Mouse (Mus musculus) megakaryocyte progenitor cell, adult 5-6 weeks (primary cell): ENCODE measurements around the gene Ttc17. TPM values are rescaled to one million over a fixed set of nuclear protein-coding genes. Genes with fewer than 3 reads are reported as not detected.
"Not testable (repeated sequence)": the region's sequence is repeated elsewhere in the genome, so short reads cannot be mapped to it uniquely, and the experiment has no call there.

ENCODE experiments used
- ATAC-seq: replicated peaks from 2 replicates; pipeline ENCODE4 v1.8.0; 2016; ENCODE audit warnings: mild to moderate bottlenecking, moderate TSS enrichment, inconsistent platforms; ENCODE audit not compliant: poor library complexity
- total RNA-seq, 2 experiments: library from RNA; stranded (forward) in 1 of 2; stranded (reverse) in 1 of 2; fragments of 157-497, 149-512 nt in 1 of 2; fragments of 200-1000 nt in 1 of 2; gene quantifications; 2 replicates each; pipeline versions ENCODE4 v1.2.3 to v1.2.4; 2015 to 2017

The Ttc17 gene
- 19.7 and 29.7 TPM in 2 replicates for total RNA-seq (2015)
- total RNA-seq (2017): 25.5 and 27.3 TPM in 2 replicates

- ATAC-seq: peak; percentile 90
Observed at GRCm38 (mm10) chr2:94406083-94406957, at the start of gene Ttc17. Gene Ttc17, minus strand, starts transcription at chr2:94406689.

- ATAC-seq: no peak
Observed at GRCm38 (mm10) chr2:94449643-94450042, 43.2 kb upstream of the Ttc17 start.

DNA sequence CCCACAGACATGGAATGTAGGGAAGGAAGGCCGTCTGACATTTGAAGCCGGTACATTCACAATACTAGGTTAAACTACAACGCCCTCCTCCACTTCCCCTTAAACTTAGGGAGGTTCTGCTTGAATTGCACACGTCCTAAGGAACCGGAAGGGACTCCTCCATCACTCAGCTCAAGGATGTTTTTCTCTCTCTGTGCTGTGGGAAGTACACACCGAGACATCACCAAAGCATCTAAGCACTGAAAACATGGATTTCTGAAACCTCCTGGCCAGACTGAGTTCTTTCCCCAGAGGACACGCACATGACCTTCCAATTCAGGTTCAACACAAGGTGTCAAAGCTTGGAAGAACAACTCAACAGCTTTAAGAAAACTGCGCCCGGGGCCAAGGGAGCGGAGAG, 30.5 kb upstream of the Ttc17 start:
- peak; percentile 49 for ATAC-seq

- no peak for ATAC-seq
Observed at GRCm38 (mm10) chr2:94435481-94435880, 29.0 kb upstream of the Ttc17 start.

DNA sequence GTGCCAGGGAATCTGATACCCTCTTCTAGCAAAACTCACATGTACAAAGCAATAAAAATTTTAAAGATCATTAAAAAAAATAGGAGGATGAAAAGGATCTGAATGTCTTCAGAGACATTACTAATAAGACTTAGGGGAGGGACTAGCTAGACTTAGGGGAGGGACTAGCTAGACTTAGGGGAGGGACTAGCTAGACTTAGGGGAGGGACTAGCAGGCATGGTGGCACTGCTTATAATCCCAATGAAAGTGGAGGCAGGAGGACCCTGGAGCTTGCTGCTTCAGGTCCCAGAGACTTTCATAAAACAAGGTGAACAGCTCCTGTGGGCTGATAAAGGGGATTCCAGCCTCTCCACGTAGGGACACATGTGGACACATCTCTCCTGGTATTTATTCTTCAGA, 28.3 kb upstream of the Ttc17 start:
- peak; percentile 43 for ATAC-seq

DNA sequence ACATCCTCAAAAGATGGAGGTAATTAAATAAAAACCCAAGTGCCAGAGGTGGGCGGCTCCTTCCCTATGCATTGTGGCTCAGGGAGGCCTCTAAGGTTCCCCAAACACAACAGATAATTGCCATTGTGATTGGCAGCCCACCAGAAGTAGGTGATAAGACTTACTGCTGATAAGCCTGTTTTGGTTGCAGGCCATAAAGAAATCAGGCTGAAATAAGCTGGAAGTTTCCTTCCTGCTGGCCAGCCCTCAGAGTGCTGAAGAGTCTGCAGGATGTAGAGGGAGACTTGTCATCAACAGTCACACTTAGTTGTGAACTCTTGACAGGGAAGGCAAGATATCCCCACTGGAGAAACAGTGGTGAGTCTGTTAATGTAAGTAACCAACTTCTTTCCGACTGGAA, 25.7 kb upstream of the Ttc17 start:
- ATAC-seq: peak; percentile 6; the same call in 1 of the 2 replicates

GRCm38 (mm10) chr2:94428456-94428855, 22.0 kb upstream of the Ttc17 start:
- ATAC-seq: no peak

DNA sequence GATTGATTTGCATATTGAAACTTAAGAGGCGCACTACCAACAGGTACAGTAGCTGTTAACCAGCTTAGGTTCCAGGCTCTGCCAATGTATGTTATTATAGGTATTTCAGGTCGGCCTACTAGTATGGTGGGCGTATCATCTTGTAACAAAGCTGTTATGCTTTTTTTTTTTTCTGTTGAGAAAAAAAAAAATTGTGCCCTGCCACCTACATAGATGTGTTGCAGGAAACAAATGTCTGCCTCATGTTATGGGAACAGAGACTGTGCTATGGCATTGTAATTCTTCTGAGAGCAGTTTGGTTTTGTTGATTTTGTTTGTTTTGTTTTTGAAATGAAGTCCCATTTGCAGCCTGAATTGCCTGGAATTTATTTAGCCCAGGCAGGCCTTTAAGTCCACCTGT, 952 bp upstream of the Ttc17 start:
- ATAC-seq: no peak

DNA sequence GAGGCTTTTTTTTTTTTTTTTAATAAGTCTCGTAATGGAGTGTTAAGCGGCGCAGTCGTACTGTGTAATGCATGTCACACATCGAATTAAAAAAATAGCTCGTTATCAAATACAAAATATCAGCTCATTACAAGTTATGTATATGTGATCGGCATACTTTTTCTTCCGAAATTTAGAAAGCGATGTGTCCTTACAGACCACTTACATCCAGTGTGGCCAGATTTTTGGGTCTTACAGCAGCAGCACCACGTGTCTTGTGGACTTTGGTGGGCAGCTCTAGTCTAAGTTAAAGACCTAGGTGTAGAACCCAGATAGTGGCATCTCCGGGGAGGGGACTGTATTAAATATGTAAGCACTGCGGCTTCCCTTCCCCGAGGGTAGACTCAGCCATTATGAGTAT, 532 bp upstream of the Ttc17 start:
- ATAC-seq: 0 out of 2 replicates have a peak, but pooled peaks have one; percentile 4

GRCm38 (mm10) chr2:94405397-94406082, 949 bp downstream of the Ttc17 start:
- ATAC-seq: peak; percentile 32

DNA sequence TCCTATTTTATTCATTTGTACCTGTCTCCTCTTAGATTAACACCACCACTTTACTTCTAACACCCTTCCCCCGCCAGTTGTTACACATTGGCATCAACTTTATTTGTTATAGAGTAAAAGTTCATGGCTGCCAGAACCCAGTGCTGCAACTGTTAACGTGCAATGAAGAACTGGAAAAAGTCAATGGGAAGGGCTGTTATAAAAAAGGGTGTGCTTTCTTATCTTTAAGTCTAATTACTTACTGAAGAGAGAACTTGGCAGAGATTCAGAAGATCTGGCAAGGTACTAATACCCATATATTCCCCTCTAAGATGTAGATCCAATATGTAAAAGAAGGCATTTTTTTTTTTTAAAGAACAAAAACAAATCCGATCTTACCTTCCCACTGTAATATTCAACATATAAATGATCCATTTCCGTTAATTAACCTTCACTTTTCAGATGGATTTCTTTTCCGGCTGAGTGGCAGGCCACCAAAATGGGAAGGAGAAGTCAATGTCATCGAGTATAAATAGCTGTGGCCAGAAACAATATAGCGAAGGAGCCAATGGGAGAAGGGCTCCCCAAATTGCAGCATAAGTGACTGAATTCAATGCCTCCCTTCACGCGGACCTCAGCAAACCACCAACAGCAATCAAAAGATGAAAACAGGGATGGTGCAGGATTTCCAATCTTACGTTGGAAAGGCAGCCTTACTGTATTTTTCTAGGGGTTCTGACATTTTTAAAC, 1.8 kb downstream of the Ttc17 start:
- ATAC-seq: peak; percentile 41

DNA sequence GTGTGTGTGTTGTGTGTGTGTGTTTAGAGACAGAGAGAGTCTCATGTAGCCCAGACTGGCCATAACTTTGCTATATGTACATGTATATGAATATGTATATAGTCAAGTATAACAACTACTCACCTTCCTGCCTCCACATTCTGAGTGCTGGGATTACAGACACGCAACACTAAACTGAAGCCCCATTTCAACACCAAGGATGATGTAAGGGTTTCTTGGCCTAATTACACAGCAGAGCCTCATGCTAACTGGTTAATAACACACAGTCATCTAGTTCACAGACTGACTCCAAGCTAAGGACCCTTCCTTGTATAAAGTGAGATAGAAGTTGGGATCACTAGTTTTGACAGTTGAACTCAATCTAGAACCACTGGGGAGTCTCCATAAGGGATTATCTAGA, 3.9 kb downstream of the Ttc17 start:
- no peak for ATAC-seq

DNA sequence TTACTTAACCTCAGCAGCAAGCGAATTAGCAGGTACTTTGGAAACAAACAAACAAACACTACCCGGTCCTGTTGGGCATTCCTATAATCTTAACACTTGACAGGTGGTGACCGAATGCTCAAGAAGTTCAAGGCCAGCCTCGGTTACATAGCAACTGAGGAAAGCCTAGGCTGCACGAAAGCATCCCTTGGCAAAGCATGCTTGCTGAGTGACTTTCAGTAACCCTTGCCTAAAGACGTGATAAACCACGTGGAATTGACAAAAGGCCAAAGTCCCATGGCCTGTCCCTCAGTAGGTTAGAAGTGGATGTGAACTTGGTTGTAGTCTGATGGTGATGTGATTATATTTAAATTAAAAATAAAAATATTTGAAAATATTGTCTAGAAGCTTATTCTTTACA, 4.4 kb downstream of the Ttc17 start:
- no peak for ATAC-seq

DNA sequence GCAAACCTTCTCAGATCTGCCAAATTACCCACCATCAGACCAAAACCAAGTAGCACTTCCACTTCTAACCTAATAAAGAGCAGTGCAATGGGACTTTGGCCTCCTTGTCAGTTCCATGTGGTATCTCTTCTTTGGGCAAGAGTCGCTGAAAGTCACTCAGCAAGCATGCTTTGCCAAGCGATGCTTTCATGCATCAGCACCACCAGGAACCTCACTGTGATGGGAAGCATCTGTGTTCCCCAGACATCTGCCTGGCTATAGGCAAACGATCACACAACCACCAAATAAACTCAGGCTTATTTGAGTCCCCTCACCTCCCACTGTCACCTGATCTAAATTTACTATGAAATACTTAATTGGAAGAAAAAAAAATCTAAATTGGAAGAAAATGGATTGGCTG, 5.5 kb downstream of the Ttc17 start:
- no peak for ATAC-seq

GRCm38 (mm10) chr2:94398138-94398970, 8.1 kb downstream of the Ttc17 start:
- ATAC-seq: no peak

DNA sequence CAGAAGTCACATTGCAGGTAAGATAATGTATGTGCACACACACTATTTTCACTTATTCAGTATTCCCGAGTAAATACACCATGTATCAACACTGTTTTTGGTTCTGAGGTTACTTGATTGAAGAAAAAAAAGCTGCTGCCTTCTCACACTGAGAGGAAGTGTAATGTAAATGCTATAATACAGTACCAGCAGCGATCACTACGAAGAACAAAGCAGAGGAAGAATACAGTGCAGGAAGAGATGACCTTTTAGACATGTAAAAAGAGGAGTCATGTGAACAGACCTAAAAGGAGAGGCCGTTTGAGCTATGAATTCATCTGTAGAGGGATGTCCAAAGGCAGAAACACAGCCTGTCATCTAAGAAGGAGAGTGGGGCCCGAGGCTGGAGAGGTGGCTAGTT, 9.0 kb downstream of the Ttc17 start:
- no peak for ATAC-seq

DNA sequence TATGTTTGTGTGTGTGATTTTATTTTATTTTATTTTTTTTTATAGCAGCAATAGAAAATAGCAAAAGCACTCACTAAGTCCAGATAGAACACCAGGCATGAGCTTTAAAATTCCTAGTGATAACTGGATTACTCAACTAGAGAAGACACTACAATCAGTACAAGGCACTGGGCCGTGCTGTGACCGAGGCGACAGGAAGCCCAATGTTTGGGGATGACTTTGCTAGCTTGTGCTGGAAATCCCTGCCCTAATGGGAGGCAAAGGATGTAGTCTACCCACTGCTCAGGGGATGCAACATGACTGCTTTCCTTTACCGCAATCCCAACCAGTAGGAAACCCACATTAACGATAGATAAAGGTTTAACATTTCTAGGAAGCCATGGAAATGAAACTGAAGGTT, 10.2 kb downstream of the Ttc17 start:
- ATAC-seq: no peak

GRCm38 (mm10) chr2:94391127-94391526, 15.4 kb downstream of the Ttc17 start:
- not testable (repeated sequence) for ATAC-seq

DNA sequence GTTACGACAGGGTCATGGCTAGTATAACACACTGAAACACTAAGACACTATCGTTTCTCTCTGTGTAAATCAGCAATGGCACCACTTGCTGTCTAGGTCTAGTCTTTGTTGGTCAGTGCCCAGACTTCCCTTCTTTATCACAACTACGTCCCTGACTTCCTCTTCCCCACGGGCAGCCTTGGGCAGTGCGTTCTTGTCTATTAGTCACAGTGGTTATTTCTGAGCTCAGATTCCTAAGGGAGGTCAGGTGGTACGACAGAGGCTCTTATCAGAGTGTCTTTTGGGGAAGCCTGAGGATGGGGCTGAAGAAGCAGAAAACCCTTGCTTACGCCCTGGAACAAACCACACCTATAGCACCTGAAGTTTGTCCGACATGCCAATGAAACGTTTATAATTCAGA, 17.5 kb downstream of the Ttc17 start:
- peak; percentile 82 for ATAC-seq

DNA sequence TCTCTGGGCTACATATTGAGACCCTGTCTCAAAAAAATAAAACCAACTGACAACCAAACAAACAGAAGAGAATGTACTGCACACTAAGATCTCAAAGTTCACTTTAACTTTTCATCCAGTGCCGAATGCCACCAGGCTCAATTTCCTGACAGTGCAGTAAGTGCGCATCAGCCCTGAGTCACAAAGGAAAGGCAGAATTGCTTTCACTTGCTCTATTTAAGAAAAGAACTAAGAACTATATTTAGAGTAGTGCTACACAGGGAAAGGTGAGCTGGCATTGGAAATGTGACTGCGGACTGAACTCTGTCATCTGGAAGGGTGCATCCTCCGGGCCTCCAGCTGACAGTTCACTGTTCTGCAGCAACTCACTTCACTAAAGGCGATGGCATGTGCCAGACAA, 18.6 kb downstream of the Ttc17 start:
- ATAC-seq: no peak

DNA sequence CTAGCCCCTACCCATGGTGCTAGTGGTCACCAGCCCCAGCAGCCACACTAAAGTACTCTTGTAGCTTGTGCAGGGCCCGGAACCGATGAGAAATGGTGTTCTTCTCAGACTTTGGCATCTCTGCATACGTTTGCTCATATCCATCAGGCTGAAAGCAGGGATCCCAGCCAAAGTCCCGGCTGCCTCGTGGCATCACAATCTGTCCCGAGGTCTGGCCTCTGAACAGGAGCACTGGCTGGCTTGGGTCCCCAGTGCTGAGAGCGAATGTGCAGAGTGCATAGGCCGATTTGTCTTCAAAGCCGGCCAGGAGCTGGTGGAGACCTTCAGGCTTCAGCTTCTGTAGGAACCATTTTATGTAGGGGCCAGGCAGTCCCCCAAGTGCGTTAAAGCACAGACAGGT, 22.0 kb downstream of the Ttc17 start:
- not testable (repeated sequence) for ATAC-seq
